Mouse (Mus musculus) limb, embryonic 14.5 days (tissue): ENCODE data around the gene Pxdn. TPM values are rescaled to one million over a fixed set of nuclear protein-coding genes. Genes with fewer than 3 reads are reported as not detected.

Experiments used
- ATAC-seq: fragments of 200-750 bp; cut with Nextera tagmentation; 2 replicates; pipeline ENCODE4 v1.8.0; 2017; ENCODE audit warnings: low read depth, moderate number of reproducible peaks, moderate TSS enrichment; ENCODE audit not compliant: low FRiP score
- DNase-seq: peaks from one replicate; pipeline ENCODE4 v3.0.0-alpha.2; 2015; ENCODE audit warnings: low spot score
- H3K27ac ChIP-seq: fragments of 300-500 bp; sonication (generic); replicated peaks from 2 replicates; pipeline ENCODE4 v1.5.1; 2014; ENCODE audit warnings: low read depth, mild to moderate bottlenecking, low read length, moderate library complexity, mixed read lengths
- H3K27me3 ChIP-seq: fragments of 300-500 bp; sonication (generic); 2 replicates; pipeline ENCODE4 v1.6.1; 2014; ENCODE audit warnings: low read length, mixed read lengths; ENCODE audit not compliant: control insufficient read depth, insufficient read depth
- H3K36me3 ChIP-seq: fragments of 300-500 bp; sonication (generic); 2 replicates; pipeline ENCODE4 v1.6.1; 2014; ENCODE audit warnings: mild to moderate bottlenecking, low read length, moderate library complexity, mixed read lengths; ENCODE audit not compliant: control insufficient read depth, insufficient read depth
- H3K4me1 ChIP-seq: fragments of 300-500 bp; sonication (generic); 2 replicates; pipeline ENCODE4 v1.6.1; 2014; ENCODE audit warnings: antibody characterized with exemption, low read length, mixed read lengths; ENCODE audit not compliant: control insufficient read depth, insufficient read depth
- H3K4me2 ChIP-seq: fragments of 300-500 bp; sonication (generic); replicated peaks from 2 replicates; pipeline ENCODE4 v1.6.1; 2014; ENCODE audit warnings: low read depth, mild to moderate bottlenecking, low read length, moderate library complexity; ENCODE audit not compliant: severe bottlenecking
- H3K4me3 ChIP-seq: fragments of 300-500 bp; sonication (generic); replicated peaks from 2 replicates; pipeline ENCODE4 v1.5.1; 2014; ENCODE audit warnings: low read length
- H3K9ac ChIP-seq: fragments of 300-500 bp; sonication (generic); 2 replicates; pipeline ENCODE4 v1.6.1; 2014; ENCODE audit warnings: mild to moderate bottlenecking, low read depth, low read length, moderate library complexity; ENCODE audit not compliant: severe bottlenecking
- H3K9me3 ChIP-seq: fragments of 300-500 bp; sonication (generic); 2 replicates; pipeline ENCODE4 v1.6.1; 2016; ENCODE audit warnings: low read length; ENCODE audit not compliant: control insufficient read depth
- POLR2A ChIP-seq: fragments of 200-500 bp; IDR thresholded peaks from 2 replicates; pipeline ENCODE4 v1.8.0; 2012; ENCODE audit warnings: inconsistent platforms, mild to moderate bottlenecking, moderate library complexity, borderline replicate concordance; ENCODE audit not compliant: insufficient read depth, insufficient read length; ENCODE audit errors: extremely low read depth
- WGBS: fragments of 180-500 bp; shearing (Covaris S2); extraction: QIAGEN DNeasy Blood & Tissue Kit; methylation state at CpG from one replicate; pipeline ENCODE4 v1.1.7; 2014; 5-methylcytosine and 5-hydroxymethylcytosine counted together
- polyA plus RNA-seq, 2 experiments: library from polyadenylated mRNA; depleted of rRNA in 1 of 2; stranded (reverse) in 1 of 2; unstranded in 1 of 2; fragments of >200 nt; fragmentation: Nextera tagmentation in 1 of 2; extraction: Ambion mirVana in 1 of 2; gene quantifications; 2 replicates each; pipeline versions ENCODE4 v1.2.1 to v1.2.3; 2012 to 2014

Pxdn gene
- polyA plus RNA-seq, 2 experiments: 145 to 175 TPM

DNA sequence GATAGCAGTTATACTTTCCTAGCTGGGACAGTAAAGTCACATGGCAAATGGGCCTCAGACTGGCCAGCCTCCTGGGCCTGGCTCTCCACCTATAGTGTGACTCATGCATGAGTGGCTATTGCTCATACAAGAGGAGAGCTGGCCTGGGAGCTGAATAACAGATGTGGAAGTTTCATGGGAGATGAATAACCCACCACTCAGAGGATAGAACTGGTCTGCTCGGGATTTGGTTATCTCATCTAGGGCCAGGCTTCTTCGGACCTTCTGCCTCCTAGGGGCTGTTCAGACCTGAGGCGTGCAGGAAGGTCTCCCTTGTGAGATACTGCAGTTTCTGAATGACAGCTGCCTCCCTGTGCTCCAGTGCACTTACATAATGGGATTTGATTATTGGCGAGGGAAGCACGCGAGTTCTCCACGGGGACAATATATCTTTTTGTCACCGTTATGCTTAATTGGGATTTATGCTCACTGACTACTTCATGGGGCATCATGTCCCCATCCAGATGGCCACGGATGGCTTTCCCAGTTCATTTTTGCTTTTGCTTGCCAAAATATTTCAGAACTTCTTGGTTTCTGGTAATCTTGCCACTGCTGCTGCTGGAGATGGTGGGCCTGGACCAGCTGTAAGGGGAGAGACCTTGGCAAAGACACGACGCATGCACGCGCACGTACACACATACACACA lies 66.4 kb downstream of the Pxdn start:
- ATAC-seq: peak; percentile 13; the same call in 1 of the 2 replicates
- Histone ChIP-seq H3K27ac (no peak overlapping the region), H3K9me3 (no peaks in the 10 kb centered on the region), H3K36me3 (peaks cover 84% of the 10 kb centered on the region), H3K9ac (no peak overlapping the region), H3K4me1 (no peaks in the 10 kb centered on the region), H3K4me3 (no peak overlapping the region), H3K4me2 (no peak overlapping the region), H3K27me3 (no peaks in the 10 kb centered on the region)
- no peak for TF ChIP-seq POLR2A
- 92% methylated on average over 14 of the region's 14 CpGs for WGBS
- peak; percentile 9 for DNase-seq

- no peaks in the 10 kb centered on the region for H3K9me3 ChIP-seq
- no peaks in the 10 kb centered on the region for H3K4me1 ChIP-seq
- ATAC-seq: peak; percentile 35
- WGBS: 85% methylated on average over 5 of the region's 5 CpGs
- H3K27ac ChIP-seq: 0 out of 2 replicates have a peak overlapping the region, but pooled peaks have one; percentile 33
- H3K4me2 ChIP-seq: no peak overlapping the region
- H3K9ac ChIP-seq: no peak overlapping the region
- DNase-seq: peak; percentile 17
- H3K27me3 ChIP-seq: no peaks in the 10 kb centered on the region
- TF ChIP-seq POLR2A: no peak
- H3K4me3 ChIP-seq: no peak overlapping the region
- H3K36me3 ChIP-seq: peaks cover 84% of the 10 kb centered on the region
Observed at GRCm38 (mm10) chr12:30004365-30004723, 66.9 kb downstream of the Pxdn start.

DNA sequence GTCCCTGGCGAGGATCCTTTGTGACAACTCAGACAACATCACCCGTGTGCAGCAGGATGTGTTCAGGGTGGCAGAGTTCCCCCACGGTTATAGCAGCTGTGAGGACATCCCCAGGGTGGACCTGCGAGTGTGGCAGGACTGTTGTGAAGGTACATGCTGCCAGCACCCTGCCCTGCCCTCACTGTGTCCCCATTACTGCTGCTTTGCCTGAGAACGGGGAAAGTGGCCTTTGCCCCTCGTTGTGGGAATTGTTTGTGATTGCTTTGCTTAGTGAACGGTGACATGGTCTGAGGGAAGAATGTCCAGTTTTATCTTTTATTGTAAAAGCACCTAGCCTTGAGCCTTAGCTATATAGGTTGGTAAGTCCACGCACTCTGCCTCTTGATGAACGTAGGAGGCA lies 69.2 kb downstream of the Pxdn start:
- Histone ChIP-seq H3K4me1 (no peaks in the 10 kb centered on the region), H3K36me3 (peaks cover 83% of the 10 kb centered on the region), H3K27me3 (no peaks in the 10 kb centered on the region), H3K9ac (no peak overlapping the region), H3K4me3 (no peak overlapping the region), H3K4me2 (no peak overlapping the region), H3K9me3 (no peaks in the 10 kb centered on the region), H3K27ac (no peak overlapping the region)
- TF ChIP-seq POLR2A: no peak
- 88% methylated on average over 9 of the region's 9 CpGs for WGBS
- DNase-seq: no peak
- no peak for ATAC-seq

- Histone ChIP-seq H3K9me3 (no peaks in the 10 kb centered on the region), H3K9ac (no peak overlapping the region), H3K36me3 (peaks cover 83% of the 10 kb centered on the region), H3K27me3 (no peaks in the 10 kb centered on the region), H3K4me1 (no peaks in the 10 kb centered on the region), H3K4me3 (no peak overlapping the region), H3K4me2 (no peak overlapping the region), H3K27ac (no peak overlapping the region)
- 94% methylated on average over 5 of the region's 5 CpGs for WGBS
- TF ChIP-seq POLR2A: no peak
- no peak for ATAC-seq
- no peak for DNase-seq
Observed at GRCm38 (mm10) chr12:30008741-30009140, 71.3 kb downstream of the Pxdn start.

- no peak overlapping the region for H3K4me3 ChIP-seq
- peaks cover 92% of the 10 kb centered on the region for H3K36me3 ChIP-seq
- no peak overlapping the region for H3K4me2 ChIP-seq
- no peak for DNase-seq
- H3K4me1 ChIP-seq: no peaks in the 10 kb centered on the region
- TF ChIP-seq POLR2A: no peak
- H3K9ac ChIP-seq: no peak overlapping the region
- 85% methylated on average over 9 of the region's 9 CpGs for WGBS
- no peaks in the 10 kb centered on the region for H3K9me3 ChIP-seq
- no peaks in the 10 kb centered on the region for H3K27me3 ChIP-seq
- H3K27ac ChIP-seq: no peak overlapping the region
- no peak for ATAC-seq
Observed at GRCm38 (mm10) chr12:30015501-30015900, 78.1 kb downstream of the Pxdn start.

DNA sequence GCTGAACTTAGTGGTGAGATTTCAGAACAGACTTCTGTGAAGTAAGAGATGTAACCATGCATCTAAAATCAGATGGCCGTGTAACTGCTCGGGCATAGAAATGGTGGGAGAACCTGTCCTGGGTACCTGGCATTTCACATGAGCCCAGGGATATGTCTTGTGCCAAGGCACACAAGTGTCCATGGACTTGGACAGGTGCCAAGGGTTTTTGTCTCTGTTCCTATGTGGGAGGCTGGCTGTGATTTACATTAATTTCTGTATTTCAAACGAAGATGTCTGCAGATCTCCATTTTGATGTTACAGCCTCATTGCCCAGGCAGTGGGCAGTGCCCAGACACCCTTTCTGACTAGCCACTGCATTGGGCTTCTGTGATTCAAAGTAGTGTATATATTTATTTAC lies 79.7 kb downstream of the Pxdn start:
- no peaks in the 10 kb centered on the region for H3K9me3 ChIP-seq
- no peak overlapping the region for H3K4me3 ChIP-seq
- no peak for TF ChIP-seq POLR2A
- no peaks in the 10 kb centered on the region for H3K27me3 ChIP-seq
- no peak overlapping the region for H3K9ac ChIP-seq
- DNase-seq: no peak
- H3K4me1 ChIP-seq: no peaks in the 10 kb centered on the region
- H3K27ac ChIP-seq: no peak overlapping the region
- no peak overlapping the region for H3K4me2 ChIP-seq
- peaks cover 83% of the 10 kb centered on the region for H3K36me3 ChIP-seq
- ATAC-seq: no peak
- WGBS: 87% methylated on average over 3 of the region's 3 CpGs
